Mouse (Mus musculus) thymus, adult 2 months (tissue): Measurements from ENCODE around the gene Olfr1215.

Source experiments
- CTCF ChIP-seq: fragments of 200-500 bp; IDR thresholded peaks from 2 replicates; pipeline ENCODE4 v1.5.1; 2012; ENCODE audit warnings: mild to moderate bottlenecking, control low read depth, low read length, moderate library complexity, borderline replicate concordance; ENCODE audit not compliant: control insufficient read depth, poor library complexity, insufficient read depth; ENCODE audit errors: extremely low read depth
- POLR2A ChIP-seq: fragments of 200-500 bp; IDR thresholded peaks from 2 replicates; pipeline ENCODE4 v1.6.1; 2012; ENCODE audit warnings: mild to moderate bottlenecking, low read length, control low read depth, moderate library complexity; ENCODE audit not compliant: control insufficient read depth, poor library complexity, insufficient read depth; ENCODE audit errors: extremely low read depth

- TF ChIP-seq CTCF: no peak
- no peak for TF ChIP-seq POLR2A
Observed at GRCm38 (mm10) chr2:88980181-88980580, 26.6 kb downstream of the Olfr1215 start, which contains the start of gene Gm13762.
